Mouse (Mus musculus) ES-Bruce4 (cell line): ENCODE results near the gene Alg9. TPM values are rescaled to one million over a fixed set of nuclear protein-coding genes. Genes with fewer than 3 reads are reported as not detected.

Experiments
- H3K27ac ChIP-seq: 2 replicates; pipeline ENCODE4 v1.5.1; 2012; ENCODE audit warnings: low read length, inconsistent platforms; ENCODE audit not compliant: insufficient read depth
- H3K27me3 ChIP-seq: 2 replicates; pipeline ENCODE4 v1.6.1; 2012; ENCODE audit warnings: mild to moderate bottlenecking, low read length, inconsistent platforms; ENCODE audit not compliant: control insufficient read depth, poor library complexity, insufficient read depth, severe bottlenecking
- H3K36me3 ChIP-seq: 2 replicates; pipeline ENCODE4 v1.6.1; 2012; ENCODE audit warnings: inconsistent platforms, mild to moderate bottlenecking, low read length, moderate library complexity; ENCODE audit not compliant: control insufficient read depth, poor library complexity, insufficient read depth, severe bottlenecking
- H3K4me1 ChIP-seq: one replicate; pipeline ENCODE4 v1.8.1; 2011; ENCODE audit warnings: low read length; ENCODE audit not compliant: control insufficient read depth, insufficient read depth
- H3K4me3 ChIP-seq: 2 replicates; pipeline ENCODE4 v1.5.1; 2011; ENCODE audit warnings: low read depth, mild to moderate bottlenecking, low read length
- H3K9ac ChIP-seq: 2 replicates; pipeline ENCODE4 v1.6.1; 2012; ENCODE audit warnings: low read depth, mild to moderate bottlenecking, inconsistent platforms; ENCODE audit not compliant: poor library complexity, severe bottlenecking
- H3K9me3 ChIP-seq: replicated peaks from 2 replicates; pipeline ENCODE4 v1.6.1; 2012; ENCODE audit warnings: mild to moderate bottlenecking, low read length, inconsistent platforms; ENCODE audit not compliant: control insufficient read depth, poor library complexity, insufficient read depth, severe bottlenecking
- CTCF ChIP-seq: IDR thresholded peaks from one replicate; pipeline ENCODE4 v1.8.1; 2011; ENCODE audit warnings: low read depth, low read length
- EP300 ChIP-seq: IDR thresholded peaks from 2 replicates; pipeline ENCODE4 v1.6.1; 2011; ENCODE audit warnings: low read depth, low read length; ENCODE audit not compliant: insufficient read depth
- POLR2A ChIP-seq: IDR thresholded peaks from one replicate; pipeline ENCODE4 v1.8.1; 2011; ENCODE audit warnings: low read length; ENCODE audit not compliant: insufficient read depth
- polyA plus RNA-seq: library from polyadenylated mRNA; stranded (reverse); fragments of >200 nt; gene quantifications from 2 replicates; pipeline ENCODE4 v1.2.4, GENCODE M21; 2011; ENCODE audit warnings: low read depth; ENCODE audit not compliant: missing spikeins, insufficient read depth, insufficient read length

Gene Alg9
- polyA plus RNA-seq, 1 experiment, result 23.5 TPM

- Histone ChIP-seq H3K27ac (no peak overlapping the region), H3K4me3 (no peak overlapping the region), H3K4me1 (no peaks in the 10 kb centered on the region), H3K9me3 (no peaks in the 10 kb centered on the region), H3K9ac (no peak overlapping the region), H3K36me3 (peaks cover 47% of the 10 kb centered on the region), H3K27me3 (no peaks in the 10 kb centered on the region)
- TF ChIP-seq POLR2A (no peak), CTCF (no peak), EP300 (no peak)
Observed at GRCm38 (mm10) chr9:50873210-50873609, 98.4 kb downstream of the Alg9 start.

GRCm38 (mm10) chr9:50874031-50874430, 99.2 kb downstream of the Alg9 start:
- Histone ChIP-seq H3K27me3 (no peaks in the 10 kb centered on the region), H3K36me3 (peaks cover 46% of the 10 kb centered on the region), H3K9ac (no peak overlapping the region), H3K4me3 (no peak overlapping the region), H3K4me1 (no peaks in the 10 kb centered on the region), H3K9me3 (no peaks in the 10 kb centered on the region), H3K27ac (no peak overlapping the region)
- TF ChIP-seq CTCF (no peak), EP300 (no peak), POLR2A (no peak)

- TF ChIP-seq EP300 (no peak), CTCF (no peak), POLR2A (no peak)
- H3K4me1 ChIP-seq, result no peaks in the 10 kb centered on the region
- H3K9ac ChIP-seq, result no peak overlapping the region
- no peak overlapping the region for H3K27ac ChIP-seq
- no peaks in the 10 kb centered on the region for H3K9me3 ChIP-seq
- peaks cover 50% of the 10 kb centered on the region for H3K36me3 ChIP-seq
- no peaks in the 10 kb centered on the region for H3K27me3 ChIP-seq
- no peak overlapping the region for H3K4me3 ChIP-seq
Observed at GRCm38 (mm10) chr9:50875470-50875869, 100.7 kb downstream of the Alg9 start.

GRCm38 (mm10) chr9:50876287-50876686, 101.5 kb downstream of the Alg9 start:
- Histone ChIP-seq H3K4me3 (no peak overlapping the region), H3K9me3 (no peaks in the 10 kb centered on the region), H3K4me1 (no peaks in the 10 kb centered on the region), H3K27me3 (no peaks in the 10 kb centered on the region), H3K9ac (no peak overlapping the region), H3K36me3 (peaks cover 44% of the 10 kb centered on the region), H3K27ac (no peak overlapping the region)
- TF ChIP-seq POLR2A (no peak), EP300 (no peak)

- H3K4me3 ChIP-seq, result no peak overlapping the region
- H3K4me1 ChIP-seq, result no peaks in the 10 kb centered on the region
- H3K9ac ChIP-seq, result no peak overlapping the region
- TF ChIP-seq POLR2A (no peak), EP300 (no peak), CTCF (no peak)
- no peak overlapping the region for H3K27ac ChIP-seq
- no peaks in the 10 kb centered on the region for H3K9me3 ChIP-seq
- H3K36me3 ChIP-seq, result peaks cover 41% of the 10 kb centered on the region
- no peaks in the 10 kb centered on the region for H3K27me3 ChIP-seq
Observed at GRCm38 (mm10) chr9:50877431-50877830, 102.6 kb downstream of the Alg9 start.

GRCm38 (mm10) chr9:50882183-50882582, 107.4 kb downstream of the Alg9 start:
- no peaks in the 10 kb centered on the region for H3K27me3 ChIP-seq
- no peaks in the 10 kb centered on the region for H3K9me3 ChIP-seq
- TF ChIP-seq EP300 (no peak), CTCF (no peak), POLR2A (no peak)
- H3K4me1 ChIP-seq, result peaks cover 2% of the 10 kb centered on the region
- no peak overlapping the region for H3K27ac ChIP-seq
- no peak overlapping the region for H3K4me3 ChIP-seq
- H3K9ac ChIP-seq, result no peak overlapping the region
- peaks cover 27% of the 10 kb centered on the region for H3K36me3 ChIP-seq
